Mouse (Mus musculus) layer of hippocampus, postnatal 25 days (tissue): ENCODE data around the gene Yars. TPM values are rescaled to one million over a fixed set of nuclear protein-coding genes. Genes with fewer than 3 reads are reported as not detected.

ENCODE experiments used
- DNase-seq, 2 experiments: peaks; one replicate each; pipeline ENCODE4 v3.0.0; 2022; ENCODE audit warnings: mixed read lengths in 2 of 2, low spot score in 1 of 2; ENCODE audit errors: extremely low spot score in 1 of 2
- total RNA-seq, 2 experiments: library from RNA; stranded (reverse); gene quantifications; 2 replicates each; pipeline ENCODE4 v1.2.3; 2021

Yars gene
- total RNA-seq, 2 experiments from 2014 or later: 85.0 to 85.9 TPM

DNA sequence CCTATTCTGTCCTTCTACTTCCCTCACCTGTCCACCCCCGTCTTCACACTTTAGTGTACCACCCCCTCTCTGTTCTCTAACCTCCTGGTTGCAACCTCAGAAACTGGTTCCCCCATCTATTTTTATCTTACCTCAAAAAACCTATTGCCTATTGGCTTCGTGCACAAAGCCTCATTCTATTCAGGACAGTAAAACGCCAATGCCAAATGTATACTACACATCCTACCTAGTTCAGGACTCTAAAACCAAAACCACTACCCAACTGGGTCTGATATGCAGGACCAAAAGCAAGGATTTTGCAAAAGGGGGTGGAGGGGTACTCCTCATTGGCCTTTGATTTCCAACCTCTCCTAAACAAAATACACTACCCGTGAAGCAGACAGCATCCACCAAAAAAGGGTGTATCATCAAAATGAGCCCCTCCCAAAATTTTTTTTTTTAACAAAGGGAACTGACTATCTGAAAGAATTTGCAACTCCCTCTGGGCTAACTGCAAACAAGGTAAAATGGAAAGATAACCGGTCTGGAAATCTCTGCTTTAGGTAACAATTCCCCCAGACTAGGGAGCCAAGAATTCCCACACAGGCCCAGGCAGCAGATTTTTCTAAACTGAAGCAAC is 1.4 kb upstream of the Yars start:
- no peak for DNase-seq

DNA sequence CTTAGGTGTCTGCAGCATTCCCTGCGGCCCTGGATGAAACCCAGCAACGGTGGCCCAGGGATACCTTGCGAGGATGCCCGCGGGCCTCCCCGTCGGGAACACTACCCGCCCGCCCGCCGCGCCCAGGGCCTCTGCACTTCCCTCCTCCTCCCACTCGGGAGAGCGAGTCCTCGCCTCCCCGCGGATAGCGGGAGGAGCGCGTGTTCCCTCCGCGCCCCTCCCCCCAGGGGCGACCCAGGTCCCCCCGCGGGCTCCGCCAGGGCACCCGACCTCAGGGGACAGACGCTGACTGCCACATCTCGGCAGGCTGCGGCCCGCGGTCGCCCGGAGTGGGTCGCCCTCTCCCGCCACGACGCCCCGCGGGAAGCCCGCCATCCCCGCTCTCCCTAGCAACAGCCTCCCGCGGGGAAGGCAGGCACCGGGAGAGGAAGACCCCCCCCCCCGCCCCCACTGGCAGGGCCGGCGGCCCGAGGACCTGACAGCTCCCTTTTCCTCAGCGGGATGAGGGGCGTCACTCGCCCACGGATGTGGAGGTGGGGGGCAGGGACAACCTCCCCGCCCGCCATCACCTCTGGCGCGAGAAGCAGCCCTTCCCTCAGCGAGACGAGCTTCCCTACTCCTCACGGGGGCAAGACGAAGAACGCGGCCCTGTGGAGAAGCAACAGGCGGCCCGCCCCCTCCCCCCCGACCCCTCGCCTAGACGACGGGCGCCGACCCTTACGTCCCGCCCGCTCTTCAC is 588 bp upstream of the Yars start:
- peak; percentile 48 to 60 for DNase-seq

DNA sequence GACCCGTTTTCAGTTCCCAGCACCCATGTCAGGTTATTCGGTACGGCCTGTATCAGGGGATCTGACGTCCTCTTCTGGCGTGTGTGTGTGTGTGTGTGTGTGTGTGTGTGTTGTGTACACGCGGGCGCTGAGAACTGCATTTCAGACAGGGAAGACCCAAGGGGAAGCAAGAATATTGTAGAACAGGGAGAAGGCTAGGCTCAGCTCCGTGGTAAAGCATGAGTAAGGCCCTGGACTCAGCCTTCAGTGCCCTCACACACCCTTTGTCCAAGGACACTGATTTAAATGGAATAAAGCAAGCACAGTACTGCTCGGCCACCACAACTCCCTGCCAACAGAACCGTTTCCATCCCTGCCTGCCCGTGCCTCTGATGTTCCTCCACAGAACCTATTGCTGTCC is 978 bp downstream of the Yars start:
- peak in 1 of 2 experiments; percentile 11 for DNase-seq

DNA sequence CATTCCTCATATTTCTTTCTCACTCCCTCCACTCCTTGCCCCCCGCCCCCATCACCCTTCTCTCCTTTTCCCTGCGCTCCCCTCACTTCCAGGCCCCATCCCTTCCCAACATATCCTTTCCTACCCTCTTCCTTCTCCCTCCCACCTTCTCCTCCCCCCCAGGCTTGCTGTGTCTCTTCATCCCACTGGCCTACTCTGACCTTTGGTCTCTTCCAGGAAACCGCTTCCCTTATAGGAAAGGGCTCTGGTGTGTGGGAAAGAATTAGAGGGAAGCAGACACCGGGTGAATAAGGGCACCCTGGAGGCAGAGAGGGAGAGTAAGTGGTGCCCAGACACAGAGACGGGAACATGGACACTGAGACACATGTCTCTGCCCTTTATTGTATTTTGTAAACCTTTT is 2.1 kb downstream of the Yars start:
- no peak for DNase-seq

DNA sequence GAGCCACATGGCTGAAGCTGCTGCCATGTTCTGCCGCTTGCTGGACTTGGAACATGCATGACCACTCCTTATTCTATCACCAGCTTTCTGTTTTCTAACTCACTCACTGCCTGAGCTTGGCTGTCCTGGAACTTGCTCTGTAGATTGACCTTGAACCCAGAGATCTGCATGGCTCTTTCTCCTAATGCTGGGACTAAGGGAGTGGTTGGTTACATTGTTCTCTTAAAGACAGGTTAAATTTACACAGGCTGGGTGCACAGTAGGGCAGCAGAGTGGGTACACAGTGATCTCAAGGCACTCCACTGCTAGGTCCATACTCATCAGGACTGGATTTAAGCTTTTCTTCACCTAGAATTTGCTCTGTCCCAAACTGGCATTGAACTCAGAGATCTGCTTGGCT is 4.7 kb downstream of the Yars start:
- no peak for DNase-seq

DNA sequence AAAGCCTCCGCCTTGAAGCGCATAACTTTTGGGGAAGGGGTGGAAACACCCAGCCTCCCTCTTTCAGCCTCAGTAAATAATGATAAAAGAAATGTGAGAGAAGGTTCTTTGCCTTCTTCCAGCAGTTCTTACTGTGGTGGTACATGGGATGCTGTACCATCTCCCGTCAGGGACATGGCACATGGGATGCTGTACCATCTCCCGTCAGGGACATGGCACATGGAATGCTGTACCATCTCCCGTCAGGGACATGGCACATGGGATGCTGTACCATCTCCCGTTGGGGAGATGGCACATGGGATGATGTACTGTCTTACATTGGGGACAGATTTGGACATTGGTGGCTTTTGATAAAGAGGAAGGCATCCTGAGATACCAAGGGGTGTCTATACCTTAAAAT is 8.0 kb downstream of the Yars start:
- no peak for DNase-seq

DNA sequence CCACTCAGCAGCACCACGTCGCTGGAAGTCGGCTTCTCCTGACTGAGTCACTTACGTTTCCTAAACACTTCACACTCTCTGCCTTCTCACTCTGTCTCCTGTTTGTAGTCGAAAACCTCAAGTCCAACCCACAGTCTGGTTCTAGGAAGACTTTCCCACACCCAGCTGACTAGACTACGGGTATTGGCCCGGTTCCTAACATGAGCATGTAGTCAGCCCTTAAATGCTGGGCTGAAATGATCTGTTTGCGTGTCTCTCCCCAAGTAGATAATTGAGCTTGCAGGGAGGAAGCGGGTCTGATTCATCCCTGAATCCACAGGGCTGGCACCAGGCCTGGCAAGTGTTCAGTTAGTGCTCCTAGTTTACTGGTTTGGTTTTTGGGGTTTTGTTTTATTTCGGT is 15.1 kb downstream of the Yars start:
- DNase-seq: no peak

DNA sequence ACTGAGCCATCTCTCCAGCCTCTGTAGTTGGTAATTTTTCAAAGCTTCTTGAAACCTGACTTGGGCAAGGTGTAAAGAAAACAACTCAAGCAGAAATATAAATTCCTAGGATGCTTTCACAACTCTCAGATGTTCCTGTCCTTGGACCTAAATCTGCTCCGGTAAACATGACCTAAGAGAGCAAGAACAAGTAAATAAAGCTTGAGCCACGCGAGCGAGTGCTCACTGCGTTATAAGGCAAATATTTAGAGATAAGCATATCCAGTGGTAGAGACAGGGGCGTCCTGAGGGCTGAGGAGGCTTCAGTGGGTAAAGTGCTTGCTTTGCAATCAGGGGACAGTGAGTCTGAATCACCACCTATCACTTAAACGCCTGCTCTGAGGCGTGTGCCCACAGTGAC is 17.2 kb downstream of the Yars start:
- no peak for DNase-seq

DNA sequence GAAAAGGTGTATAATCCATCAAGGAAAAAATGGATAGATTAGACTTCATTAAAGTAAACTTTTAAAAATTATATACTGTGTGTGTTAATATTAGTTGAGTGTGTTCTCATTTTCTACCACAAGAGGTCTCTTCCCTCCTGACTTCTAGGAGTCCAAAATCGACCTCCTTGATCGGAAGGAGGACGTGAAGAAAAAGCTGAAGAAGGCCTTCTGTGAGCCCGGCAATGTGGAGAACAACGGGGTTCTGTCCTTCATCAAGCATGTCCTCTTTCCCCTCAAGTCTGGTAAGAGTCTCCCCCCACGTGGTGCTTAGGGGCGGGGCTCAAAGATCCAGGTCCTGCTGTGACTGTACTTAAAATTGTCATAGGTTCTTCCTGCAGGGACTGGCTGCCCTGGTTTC is 19.9 kb downstream of the Yars start:
- DNase-seq: no peak

DNA sequence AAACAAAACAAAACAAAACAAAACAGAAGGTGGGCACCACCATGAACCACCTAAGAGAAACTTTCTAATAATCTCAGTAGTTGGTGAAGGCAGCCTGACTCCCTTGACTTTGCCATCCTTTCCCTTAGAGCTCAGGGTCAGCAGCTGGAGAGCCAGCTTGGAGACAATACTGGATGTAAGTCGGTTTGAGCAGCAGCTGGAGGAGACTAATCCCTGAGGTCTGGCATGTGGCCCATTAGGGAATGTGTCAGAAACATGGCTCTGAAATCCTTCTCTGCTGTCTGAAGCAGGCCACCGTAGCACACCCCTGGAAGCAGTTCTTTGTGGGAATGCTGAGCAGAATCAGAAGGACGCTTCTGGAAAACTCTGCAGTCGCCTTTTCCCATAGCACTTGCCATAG is 21.9 kb downstream of the Yars start:
- no peak for DNase-seq

DNA sequence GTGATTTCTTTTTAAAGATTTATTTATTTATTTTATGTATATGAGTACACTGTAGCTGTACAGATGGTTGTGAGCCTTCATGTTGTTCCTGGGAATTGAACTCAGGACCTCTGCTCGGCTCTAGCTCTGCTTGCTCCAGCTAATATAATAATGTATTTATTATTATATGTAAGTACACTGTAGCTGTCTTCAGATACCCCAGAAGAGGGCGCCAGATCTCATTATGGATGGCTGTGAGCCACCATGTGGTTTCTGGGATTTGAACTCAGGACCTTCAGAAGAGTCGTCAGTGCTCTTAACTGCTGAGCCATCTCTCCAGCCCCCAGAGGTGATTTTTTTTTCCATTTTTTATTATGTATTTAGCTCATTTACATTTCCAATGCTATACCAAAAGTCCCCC is 22.9 kb downstream of the Yars start:
- DNase-seq: peak in 1 of 2 experiments; percentile 28

DNA sequence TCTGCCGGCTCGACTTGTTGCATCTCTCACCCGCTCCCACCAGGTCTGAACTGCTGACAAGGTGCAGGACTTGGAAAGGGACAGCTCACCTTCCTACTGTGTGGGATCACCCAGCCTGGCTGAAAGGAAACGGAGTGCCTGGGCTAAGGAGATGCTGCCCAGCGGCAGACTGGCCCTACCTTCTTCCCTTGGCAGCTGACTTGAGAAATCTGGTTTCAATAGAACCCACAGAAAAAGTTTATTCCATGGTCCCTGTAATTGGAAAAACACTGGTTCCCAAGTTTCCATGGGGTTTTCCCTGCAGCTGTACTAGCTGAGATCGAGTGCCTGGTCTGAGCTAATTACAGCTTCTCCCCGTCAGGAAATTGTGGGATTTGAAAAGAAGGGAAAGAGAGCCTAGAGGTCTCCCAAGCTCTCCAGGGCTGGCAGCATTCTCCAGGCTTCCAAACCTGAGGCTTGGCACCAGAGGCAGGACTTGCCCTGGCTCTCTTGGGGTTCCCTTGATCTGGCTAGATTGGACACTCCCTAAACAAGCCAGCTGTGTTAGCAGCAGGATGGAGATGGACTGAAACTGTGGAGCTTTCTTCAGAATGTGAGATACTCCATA is 29.1 kb downstream of the Yars start:
- DNase-seq: no peak

DNA sequence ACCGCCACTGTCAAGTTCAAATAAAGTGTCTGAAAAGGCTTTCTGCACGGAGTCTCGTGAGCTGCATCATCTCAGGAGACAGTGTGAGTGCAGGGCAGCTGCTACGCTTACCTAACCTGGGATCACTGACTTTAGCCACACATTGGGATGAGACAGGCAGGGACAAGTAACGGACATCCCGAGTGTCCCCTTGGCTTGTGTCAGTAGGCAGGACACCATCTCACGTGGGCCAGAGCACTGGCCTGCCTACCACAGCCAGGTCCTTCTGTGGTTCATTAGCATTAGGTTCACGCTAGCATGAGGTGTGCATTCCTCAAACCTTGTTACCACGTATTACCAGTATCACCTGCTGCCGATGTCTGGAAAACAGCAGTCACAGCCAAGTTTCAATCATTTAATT is 29.6 kb downstream of the Yars start:
- no peak for DNase-seq

DNA sequence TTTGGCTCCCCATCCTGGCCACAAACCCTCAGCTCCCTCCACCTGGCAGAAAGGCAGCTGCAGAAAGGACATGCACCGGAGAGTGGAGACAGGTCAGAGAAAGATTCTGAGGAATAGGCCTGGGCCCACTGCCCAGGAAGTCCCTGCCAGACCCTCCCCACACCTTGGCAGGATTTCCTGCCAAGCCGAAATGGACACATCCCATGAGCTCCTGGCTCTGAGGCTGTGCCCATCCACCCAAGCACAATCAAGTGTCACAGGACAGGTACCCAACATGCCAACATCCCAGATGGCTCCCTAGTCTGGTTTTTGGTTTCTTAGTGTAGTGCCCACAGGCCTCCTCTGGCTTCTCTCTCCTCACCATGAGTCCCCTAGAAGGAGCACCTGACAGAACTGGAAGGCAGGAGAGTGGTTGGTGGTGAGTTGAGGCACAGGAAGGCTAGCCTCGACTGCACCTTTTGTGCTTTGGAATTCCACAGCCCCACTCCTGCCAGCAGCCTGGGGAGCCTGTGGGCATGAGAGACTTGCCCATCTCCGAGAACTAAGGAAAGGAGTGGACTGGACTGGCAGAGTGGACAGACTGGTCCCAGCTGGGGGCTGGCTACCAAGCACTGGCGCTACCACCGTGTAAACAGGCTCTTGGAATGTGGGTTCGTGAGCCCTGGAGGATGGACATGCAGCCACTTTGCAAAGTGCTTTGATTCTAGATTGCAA is 31.0 kb downstream of the Yars start:
- no peak for DNase-seq

DNA sequence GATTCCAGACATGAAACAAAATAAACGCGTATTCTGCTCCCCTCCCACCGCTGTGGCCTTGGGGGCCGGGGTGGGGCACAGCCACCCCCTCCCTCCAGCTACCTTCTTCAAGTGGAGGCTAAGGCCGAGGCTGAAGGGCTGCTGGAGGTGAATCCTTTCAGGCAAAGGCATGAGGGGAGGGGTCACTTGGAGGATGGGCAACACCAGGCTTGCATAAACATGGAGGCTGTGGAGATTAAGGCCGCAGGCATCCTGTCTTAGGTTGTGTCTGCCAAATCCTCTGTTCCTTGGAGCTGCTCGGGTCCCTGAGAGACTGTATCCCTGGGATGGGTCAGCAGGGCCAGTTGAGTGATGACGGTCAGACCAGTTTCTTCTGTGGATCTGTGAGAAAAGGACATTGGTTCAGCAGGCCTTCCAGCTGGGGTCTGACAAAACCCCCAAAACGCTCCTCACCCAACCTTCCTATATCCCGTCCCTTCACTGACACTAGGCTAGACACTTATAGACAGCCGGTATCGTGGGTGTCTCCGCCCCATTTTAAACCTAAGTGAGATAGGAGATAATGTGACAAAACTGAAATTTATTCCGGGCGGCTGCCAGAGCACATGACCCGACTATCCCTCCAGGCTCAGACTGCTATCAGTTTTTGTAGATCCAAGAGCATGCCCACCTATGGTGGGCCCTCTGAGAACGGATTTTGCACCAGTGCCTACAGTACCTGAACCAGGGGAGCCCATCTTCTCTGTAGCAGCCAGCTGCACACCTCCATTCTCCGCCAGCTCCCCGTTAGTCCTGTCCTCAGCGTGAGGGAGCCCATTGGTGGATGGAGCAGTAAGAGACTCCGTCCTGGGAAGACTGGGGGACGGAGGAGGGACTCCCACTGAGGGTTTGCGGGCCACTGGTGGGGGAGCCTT is 31.8 kb downstream of the Yars start:
- DNase-seq: no peak

DNA sequence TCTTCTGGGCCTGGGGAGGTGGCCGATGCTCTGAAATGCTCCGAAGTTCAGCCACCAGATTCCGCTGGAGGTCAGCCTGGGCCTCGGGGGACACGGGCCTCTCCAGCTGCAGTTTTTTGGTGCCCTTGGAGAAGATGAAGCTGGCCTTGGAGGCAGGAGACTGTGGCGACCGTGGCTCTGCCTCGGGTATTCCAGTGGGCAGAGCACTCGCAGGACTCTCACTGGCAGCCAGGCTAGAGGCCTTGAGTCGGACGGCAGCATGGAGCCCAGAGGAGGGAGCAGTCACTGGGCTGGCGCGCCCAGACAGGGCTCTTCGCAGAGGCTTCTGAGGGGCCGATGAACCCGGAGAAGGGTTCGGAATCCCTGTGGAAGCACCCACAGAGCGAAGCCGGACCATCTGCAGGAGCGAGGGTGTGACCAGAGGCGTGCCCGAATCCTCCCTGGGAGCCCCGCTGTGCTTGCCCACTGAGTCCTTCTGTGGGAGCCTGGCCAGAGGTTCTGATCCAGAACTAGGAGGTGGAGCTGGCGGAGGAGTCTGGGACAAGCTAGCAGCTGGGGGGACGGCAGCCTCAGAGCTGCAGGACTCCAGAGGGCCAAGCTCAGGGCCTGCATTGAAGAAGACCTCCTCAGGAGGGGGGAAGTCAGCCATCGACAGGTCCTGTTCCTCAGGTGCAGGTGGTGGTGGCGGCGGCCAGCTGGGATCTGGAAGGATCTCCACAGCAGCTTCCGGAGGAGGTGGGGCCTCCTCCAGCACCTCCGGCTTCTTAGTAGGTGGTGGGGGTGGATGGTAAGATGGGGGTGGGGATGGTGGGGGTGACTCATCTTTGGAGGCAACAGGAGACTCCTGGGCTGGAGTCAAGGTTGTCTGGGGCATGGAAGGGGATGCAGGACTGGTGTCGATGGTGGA is 32.7 kb downstream of the Yars start:
- no peak for DNase-seq

DNA sequence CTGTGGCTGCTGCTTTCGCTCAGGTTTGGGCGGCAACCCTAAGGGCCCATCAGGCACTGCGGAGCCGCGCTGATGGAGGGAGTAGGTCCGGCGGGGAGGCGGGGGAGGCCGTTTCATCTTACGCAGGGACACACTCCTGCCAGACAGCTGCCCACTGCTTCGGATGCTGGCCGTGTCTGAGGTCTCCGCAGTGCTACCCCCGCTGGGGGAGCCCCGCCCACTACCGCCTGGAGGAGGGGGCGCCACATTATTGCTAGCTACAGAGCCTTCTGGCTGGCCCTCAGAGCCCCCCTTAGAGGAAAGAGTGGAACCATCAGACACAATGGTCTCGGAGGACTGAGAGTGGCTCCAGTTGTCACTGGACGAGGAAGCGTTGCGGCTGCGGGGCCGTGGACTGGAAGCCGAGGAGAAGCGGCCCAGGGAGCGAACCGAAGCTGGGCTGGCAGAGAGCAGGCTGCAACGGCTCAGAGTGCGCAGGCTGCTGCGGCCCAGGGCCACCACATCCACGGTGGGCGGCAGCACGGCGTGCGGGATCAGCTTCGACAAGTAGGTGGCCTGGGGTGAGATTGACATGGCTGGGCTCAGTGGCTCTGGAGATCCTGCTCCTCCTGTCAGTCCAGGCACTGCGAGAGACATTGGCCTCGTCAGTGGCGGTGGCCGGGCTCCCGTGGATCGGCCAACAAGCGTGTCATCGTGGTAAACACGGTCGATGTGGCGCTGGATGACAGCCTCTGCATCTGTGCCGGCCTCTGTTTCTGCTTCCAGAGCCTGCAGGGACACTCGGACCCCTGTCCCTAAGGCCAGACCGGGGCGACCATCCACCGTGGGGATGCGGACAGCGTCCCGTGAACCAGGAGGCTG is 34.1 kb downstream of the Yars start:
- DNase-seq: no peak

DNA sequence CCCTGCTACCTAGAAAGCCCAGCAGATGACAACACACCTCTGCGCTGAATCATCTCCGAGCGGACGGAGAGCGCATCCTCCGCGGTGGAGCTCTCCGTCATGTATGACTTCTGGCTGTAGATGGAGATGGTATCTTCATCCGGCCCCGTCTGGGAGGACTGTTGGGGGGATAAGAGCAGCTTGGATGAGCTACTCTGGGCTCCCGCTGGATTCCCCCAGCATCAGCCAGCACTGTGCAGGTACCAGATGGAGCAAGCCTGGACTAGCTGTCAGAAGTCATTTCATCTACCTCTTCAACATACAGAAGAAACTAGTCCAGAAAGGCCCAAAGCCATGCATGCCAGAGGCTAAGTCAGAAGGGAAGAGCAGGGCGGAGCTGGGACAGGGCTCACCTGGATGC is 35.8 kb downstream of the Yars start:
- no peak for DNase-seq
